Mouse (Mus musculus) spleen, embryonic (tissue): ENCODE data around the gene Ublcp1.

Experiments
- CTCF ChIA-PET: fragments of 350-600 bp; sonication (Branson Sonifier 250); formaldehyde crosslinking; loops from one replicate; lab custom pipeline; 2022; lab: Charles Lee

Ublcp1 gene

DNA sequence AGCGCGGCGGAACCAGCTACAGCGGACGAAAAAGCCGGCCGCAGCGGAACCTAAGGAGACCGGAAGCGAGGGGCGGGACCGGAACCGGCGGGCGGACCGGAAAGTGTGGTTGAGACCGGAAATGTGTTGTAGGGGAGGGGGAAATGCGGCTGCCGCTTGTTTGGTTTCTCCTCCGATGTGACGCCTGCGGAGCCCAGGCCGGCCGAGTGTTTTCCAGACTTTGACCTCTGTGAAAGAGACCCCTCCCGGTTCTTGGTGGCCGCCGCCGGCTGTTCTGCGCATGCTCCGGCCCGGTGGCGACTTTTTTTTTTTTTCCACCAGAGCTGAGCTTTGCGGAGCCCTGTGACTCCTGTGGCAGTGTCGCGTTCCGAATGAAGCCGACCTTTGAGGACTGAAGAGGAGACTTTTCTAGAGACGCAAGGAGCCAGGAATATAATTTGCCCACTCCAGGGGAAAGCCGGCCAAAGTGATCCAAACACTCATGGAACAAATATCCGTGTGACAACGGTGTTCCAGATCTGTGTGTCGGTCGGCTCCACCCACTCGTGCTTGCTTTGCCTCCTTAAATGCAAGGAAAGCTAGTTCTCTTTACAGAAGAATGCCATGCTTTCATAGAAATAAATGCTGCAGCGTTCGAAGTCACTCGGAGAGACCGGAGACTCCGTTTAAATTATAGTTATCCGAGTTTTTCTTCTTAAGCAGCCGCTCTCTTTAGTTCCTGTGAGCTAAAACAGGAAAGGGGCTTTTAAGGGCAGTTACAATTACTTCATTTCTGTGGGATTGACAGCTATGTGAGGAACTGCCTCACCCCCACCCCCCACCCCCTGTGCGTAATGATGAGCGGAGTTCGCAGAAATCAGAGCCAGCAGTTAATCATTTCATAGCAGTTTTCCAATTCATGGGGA is at the start of gene Ublcp1:
TSS of gene Ublcp1 (minus strand) at position 67 of the 905 bp plus-strand sequence.
- CTCF ChIA-PET: interaction anchor here (0.5 to 1.0 kb wide), 4 partner anchors 47 to 104 kb away, joined by 3 to 8 read pairs (median 4); no protein-coding TSS in a partner anchor

DNA sequence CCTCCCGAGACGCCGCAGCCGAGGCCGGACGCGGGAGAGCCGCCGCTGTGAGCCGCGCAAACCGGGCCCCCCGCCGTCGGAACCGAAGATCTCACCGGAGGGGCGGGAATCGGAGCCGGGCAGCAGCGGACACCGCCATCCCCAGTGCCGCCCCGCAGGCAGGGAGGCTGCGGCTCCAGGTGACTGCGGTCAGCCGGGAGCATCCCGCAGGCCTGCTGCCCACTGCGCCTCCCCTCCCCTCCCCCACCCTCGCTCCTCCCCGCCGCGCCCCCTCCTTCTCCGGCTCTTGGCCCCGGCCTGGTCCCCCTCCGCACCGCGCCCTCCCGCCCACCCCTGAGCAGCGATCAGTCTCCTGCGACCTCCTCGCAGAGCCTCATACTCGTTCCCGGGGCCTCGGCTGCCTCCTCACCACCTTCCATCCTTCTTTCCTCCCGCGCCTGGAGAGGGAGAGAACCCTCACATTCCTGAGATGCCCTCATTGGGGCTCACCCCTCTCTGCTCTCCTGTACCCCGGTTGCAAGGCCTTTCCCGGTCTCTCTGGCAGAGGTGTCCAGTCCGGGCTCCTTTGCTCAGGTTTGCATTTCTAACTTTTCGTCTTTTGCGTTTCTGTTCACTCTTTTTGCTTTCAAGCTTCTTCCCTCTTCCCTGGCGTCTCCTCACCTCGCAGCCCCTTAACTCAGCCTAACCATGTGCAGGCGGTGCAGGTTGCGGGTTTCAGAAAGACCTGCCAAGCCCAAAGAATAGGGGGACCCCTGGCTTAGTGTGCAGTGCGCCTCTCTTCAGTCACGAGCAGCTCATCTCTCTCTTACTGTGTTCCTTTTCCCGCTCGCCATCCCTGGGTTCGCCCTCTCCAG is 49.0 kb upstream of the Ublcp1 start:
- CTCF ChIA-PET: no interaction called here

DNA sequence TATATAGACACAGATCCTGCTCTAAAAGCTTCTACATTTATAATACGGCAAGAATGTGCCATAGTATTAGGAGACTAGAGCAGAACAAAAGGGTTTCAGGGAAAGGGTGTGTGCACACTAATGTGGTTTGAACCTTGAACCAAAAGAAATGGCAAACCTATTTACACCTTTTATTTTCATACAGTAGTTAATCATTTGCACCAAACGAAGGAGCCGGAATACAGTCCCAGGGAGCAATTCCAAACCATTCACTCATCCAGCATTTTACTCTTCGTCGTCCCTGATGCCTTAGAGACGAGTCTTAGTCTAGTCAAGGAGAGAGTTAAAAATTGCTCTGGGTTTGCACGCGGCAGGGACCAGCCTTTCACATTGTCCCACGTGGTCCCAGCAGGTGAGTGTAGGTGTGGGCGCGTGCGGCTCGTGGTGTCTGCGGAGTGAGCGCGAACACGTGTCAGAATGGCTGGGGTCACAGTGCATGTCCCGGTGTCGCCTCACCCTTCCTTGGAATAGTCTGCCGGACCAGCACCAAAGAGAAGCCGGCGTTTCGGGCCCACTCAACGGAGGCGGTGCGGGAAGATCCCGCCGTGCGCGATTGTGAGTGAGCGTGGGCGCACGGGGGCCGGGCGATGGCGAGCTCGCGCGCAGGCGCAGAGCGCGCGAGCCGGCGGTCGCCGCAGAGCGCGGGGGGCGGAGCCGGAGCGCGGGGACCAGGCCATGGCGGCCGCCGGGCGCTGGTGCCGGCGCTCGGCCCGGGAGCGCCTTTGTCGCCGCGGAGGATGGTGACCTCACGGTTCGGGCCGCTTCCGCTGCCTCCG is 48.2 kb upstream of the Ublcp1 start, which contains the start of gene Rnf145:
TSS of gene Rnf145 (plus strand) at position 684 of the 815 bp plus-strand sequence.
- CTCF ChIA-PET: interaction anchor here (1.0 kb wide), 1 partner anchor 48 kb away, joined by 3 read pairs; the partner anchor contains the start of gene Ublcp1

DNA sequence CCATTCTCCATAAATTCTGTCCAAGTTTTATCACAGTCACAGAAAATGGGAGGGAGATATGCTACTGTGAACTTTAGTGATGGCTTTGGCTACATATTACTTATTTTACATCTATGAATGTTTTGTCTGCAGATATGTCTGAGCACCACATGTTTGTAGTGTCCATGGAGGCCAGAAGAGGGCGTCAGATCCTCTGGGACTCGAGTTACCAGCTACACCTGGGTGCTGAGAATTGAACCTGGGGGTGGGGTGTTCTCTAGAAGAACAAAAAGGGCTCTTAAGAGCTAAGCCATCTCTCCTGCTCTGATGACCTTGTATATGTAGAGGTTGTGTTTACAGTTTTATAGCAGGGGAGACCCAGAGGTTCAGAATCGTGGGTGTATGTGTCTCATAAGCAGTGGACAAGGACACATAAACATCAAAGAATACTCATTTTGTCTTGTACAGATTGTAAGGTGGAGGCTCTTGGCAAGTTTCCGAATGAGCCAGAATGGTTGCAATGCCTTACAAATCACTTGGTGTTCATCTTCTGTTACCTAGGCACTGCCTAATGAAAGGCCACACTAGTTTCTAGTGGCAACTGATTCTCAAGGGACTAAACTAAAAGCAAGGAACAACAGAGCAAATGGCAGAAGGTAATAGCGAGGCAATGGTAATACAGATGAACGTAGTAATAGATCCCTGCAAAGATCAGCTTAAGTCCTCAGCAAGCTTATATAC is 47.4 kb upstream of the Ublcp1 start:
- CTCF ChIA-PET: interaction anchor here (1.0 kb wide), 1 partner anchor 47 kb away, joined by 3 read pairs; the partner anchor contains the start of gene Ublcp1

DNA sequence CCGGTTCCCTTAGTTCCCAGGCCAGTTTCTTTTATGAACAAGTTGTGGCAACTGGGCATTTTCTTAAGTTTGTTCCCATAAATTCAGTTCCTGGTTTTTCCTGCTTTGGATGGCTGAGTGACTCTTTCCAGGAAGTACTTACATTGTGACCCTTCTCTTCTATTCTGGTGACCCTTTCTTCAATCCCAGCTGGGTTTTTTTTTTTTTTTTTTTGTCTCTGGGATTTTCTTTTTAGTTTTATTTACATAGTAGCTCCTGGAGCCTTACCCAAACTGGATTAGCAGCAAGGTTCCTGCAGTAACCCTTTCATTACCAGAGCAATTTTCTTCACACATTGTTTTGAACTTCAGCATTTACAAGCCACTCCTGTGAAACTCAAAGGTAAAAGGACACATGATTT is 46.1 kb upstream of the Ublcp1 start:
- CTCF ChIA-PET: interaction anchor here (0.6 to 0.7 kb wide), 2 partner anchors 36 to 1705 kb away, joined by 3 to 4 read pairs; no protein-coding TSS in a partner anchor

DNA sequence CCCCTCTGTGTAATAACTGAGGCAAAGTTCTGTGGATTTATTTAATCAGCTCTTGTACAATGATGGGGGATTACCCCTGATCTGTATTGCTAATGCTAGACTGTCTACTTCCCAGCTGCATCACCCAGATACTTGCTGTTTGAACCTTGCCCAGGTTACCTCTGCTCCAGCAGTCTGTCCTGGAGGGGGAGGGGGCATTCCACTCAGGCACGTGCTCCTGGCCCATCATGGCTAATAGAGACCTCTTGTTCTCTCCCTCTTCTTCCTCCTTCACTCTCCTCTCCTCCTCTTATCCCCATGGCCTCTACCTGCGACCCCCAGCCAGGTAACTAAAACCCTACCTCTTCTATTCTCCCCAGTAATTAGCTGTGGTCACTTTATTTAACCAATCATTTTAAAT is 44.4 kb upstream of the Ublcp1 start:
- CTCF ChIA-PET: no interaction called here

DNA sequence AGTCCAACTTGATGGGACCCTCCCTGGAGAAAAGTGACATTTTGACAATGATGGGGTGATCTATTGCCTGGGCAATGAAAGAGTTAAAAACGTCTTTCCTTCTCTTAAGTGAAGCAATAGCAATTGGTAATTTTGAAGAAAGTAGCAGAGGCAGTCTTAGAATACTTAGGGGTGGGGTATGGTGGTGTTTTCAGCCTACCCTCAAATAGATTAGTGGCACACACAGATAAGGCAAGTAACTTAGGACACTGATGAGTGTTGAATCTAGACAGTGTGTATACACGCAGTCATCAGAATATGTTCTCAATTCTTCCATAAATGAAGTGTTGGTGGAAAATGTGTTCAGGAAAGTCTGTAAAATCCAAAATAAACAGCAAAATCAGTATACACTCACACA is 42.7 kb upstream of the Ublcp1 start:
- CTCF ChIA-PET: no interaction called here

DNA sequence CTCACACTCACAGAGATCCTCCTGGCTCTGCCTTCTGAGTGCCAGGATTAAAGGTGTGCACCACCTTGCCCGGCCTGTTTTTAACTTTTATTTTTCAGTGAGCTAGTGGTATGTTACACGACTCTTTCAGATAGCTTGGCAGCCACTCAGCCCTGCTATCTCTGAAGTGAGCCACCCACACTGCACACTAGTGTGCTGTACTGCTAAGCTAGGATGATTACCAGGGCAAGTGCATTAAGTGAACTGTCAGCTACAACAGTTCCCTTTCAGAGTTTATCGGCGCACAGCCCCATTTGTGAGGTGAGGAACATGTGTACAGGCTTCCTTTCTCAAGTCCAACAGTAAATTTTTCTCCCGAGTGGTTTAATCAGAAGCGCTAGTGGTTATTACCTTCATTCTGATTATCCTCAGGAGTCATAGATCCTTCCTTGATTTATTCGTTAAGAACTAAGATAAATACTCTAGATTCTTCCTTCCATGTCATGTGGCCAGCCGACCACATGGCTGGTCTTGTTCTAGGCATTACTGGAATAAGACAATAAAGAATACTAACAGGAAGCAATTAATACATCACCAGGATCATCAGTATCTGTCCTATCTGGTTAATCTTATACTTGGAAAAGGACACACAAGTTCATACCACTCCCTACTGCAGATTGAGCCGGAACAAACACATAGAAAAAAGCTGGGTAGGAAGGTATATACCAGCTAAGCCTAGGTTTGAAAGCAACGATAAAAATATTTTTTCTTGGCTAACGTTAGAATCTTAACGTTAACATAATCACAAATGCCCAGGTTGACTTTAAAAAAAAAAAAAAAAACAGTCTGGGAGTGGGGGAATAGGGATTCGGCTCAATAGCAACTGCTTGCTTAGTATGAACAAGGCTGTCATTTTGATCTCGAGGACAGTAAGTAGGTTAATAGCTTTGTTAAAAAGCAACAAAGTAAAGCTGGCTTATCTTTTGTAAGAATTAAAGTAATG is 42.0 kb upstream of the Ublcp1 start:
- CTCF ChIA-PET: no interaction called here

DNA sequence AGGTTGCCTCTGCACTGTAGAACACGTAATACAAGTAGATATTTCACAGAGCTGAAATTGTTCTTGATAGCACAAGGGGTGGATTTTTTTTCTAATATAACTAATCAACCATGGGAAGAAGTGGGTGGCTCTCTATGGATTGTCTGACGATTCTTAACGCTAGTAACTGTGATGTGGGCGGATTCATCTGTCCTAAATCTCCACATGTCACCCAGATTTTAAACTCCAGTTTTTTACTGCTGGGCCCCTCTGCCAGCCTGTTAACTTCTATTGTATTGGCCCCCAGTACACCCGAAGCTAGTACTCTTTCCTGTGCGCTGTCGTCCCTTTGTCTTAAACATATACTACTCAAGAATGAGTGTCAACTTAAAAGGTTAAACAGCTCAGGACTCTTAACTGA is 40.1 kb upstream of the Ublcp1 start:
- CTCF ChIA-PET: no interaction called here

DNA sequence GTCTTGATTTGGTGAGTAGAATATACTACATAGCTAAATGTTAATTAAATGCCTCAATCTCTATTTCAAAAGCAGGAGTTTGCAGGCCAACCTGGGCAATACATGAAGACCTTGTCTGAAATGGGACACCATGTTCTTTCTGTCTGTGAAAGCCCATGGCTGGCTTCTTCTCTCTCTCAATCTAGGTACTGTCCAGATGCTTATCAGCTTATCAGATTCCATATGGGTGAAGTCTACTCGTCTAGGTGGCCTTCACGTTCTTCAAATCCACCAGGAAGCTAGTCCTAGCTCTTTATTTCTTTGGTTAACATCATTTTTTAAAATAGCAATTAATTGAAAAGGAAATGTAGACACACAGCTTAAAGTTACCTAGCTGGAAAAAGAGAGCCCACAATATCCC is 39.6 kb upstream of the Ublcp1 start:
- CTCF ChIA-PET: no interaction called here

DNA sequence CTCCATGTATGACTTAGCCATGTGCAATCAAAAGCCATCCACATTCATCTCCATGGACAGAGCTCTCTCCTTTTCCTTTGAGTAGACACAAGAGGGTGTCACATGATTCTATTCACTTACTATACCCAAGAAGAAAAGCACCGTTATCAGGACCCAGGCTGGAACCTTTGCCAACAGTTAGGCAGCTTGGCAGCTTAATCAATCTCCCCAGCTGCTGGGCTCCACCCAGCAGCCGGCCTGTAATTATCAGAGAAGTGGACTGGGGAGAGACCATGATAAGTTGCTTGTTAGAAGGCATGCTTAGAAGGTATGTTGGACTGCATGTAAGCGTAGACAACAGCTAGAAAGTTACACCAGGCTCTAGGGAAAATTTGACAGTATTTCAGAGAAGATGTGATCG is 38.6 kb upstream of the Ublcp1 start:
- CTCF ChIA-PET: interaction anchor here (1.1 kb wide), 1 partner anchor 29 kb away, joined by 3 read pairs; no protein-coding TSS in a partner anchor

DNA sequence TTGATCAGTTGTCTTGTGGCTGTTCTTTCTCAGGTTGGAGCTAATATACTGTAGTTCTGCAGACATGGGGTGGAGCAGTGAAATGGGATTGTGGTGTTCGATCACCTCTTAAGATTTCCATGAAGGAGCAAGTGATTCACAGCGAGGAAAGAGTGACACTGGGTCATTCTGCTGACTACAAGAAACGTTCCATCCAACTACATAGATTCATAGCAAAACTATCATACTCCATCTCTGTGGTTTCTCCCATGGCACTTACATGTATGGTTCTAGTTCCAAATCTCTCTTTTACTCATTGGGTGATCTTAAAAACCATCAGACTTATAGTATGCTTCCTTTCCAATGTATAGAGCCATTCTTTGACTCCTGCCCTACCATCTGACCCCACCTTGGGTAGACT is 34.5 kb upstream of the Ublcp1 start:
- CTCF ChIA-PET: no interaction called here

DNA sequence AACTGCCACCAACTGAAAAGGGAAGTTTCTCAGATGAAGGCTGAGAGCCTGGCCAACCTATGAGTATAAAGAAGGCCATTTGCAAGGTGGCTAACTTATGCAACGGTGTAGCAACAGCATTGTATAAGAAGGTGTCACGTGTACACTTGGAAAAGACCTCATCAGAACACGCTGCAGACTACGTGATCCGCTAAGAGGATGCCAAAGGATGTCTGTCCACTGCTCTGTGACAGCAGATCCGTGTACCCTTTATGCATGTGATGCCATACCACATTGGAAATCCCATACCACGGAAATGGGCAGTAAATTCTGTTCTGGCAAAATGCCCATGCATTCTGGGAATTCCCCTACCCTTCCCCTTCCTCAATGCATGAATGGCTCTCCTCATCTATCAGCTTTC is 33.8 kb upstream of the Ublcp1 start:
- CTCF ChIA-PET: no interaction called here

DNA sequence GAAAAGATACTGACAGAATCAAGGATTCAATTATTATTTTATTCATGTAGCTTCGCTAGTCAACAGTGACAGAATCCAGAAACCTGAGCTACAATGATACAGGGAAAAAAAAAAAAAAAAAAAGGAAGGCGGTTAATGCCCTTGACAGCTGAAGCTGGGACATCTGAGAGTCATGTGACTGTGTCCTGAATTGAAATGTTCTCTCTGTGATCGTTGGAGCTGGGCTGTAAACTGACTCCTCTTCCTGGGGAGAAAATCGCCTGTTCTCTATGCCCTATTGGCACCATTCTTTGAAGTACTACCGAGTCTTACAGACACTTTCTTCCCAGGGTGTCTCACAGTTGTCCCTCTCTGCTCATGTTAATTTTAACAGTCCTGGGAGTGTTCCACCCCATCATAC is 32.6 kb upstream of the Ublcp1 start:
- CTCF ChIA-PET: interaction anchor here (0.6 kb wide), 1 partner anchor 144 kb away, joined by 11 read pairs; no protein-coding TSS in a partner anchor

DNA sequence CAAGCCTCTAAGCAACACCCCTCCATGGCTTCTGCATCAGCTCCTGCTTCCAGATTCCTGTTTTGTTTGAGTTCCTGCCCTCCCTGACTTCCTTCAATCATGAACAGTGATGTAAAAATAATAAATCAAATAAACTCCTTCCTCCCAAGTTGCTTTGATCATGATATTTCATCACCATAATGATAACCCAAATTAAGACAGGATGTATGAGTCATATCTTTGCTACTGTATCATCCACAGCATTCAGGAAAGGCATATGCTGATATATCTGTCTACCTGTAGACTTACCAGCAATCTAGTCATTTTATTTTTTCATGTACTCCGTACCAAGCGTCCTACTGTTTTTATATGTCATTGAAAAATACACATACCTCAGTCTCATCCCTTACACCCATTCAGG is 31.2 kb upstream of the Ublcp1 start:
- CTCF ChIA-PET: interaction anchor here (0.6 kb wide), 2 partner anchors 45 to 77 kb away, joined by 3 read pairs; no protein-coding TSS in a partner anchor

DNA sequence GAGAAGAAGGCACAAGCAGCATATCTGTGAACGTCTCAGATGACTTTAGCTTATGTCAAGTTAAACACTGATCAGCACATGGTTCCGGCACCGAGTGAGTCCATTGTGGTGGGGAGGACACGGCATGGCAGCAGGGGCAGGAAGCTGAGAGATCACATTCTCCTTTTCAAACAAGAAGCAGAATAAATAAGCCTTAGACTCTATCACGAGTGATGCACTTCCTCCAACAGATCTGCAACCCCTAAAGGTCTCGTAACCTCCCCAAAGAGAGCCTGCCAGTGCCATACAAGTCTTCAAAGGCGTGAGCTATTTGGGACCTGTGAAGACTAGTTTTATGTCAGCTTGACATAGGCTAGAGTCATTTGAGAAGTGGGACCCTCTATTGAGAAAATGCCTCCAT is 30.7 kb upstream of the Ublcp1 start:
- CTCF ChIA-PET: interaction anchor here (0.6 kb wide), 2 partner anchors 44 to 77 kb away, joined by 3 read pairs; no protein-coding TSS in a partner anchor

DNA sequence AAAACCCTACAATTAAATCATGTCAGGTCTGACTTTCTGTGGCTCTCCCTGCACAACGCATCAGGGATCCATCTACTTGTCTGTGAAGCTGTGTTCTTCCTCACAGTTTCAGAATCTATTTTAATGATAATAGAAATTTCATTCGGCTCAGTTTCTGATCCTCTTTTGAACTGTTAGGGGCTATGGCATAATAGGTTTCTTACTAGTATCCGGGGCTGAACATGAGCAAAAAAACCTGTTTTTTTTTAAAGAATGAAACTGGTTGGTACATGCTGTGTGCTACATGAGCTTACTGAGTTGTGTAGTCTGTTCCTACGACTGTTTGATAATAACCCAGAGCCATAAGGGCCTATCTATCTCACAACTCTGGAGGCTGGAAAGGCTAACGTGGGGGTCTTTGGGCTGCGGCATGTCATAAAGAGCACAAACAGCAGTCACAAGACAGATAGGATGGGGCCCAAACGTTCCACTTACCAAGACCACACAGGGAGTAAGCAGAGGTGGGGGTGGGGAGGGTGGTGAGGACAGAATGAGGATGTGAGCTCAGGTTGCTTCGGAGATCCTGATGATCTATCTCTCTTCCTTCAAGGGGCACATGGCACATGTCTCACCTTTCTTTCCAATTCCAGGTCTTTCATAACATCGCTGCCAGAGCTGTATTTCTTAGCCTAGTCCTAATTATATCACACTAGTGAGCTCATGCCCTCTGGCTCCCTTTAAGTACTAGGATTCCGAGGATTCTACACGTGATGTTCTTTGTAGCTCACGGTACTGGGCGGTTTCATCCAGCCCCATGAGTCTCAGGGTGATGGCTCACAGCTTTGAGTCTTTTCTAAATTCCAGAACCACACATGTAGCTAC is 28.3 kb upstream of the Ublcp1 start:
- CTCF ChIA-PET: no interaction called here

DNA sequence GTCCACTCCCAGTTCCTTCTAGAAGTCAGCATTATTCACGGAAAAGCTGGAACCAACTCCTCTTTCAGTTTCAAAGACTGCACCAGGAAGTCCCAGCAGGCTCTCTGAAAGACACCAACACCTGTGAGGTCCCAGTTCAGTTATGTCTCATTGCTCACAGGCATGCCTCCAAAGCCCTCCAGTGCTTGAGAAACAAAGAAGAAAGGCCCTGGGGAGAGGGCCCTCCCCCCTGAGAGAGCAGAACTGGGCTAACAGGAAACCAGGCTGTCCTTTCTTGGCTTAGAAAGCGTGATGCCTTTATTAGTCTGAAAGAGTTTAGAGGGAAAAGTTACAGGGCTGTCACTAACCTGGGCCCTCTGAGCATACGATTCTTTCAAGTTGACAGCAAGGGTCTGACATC is 25.9 kb upstream of the Ublcp1 start:
- CTCF ChIA-PET: no interaction called here
